Mouse (Mus musculus) mouse trophoblast stem cell (cell line): ENCODE results near the gene Ddx31.

Experiments
- in situ Hi-C, 2 experiments: fragments of 300-500 bp; cut with MseI, MboI; formaldehyde crosslinking; loops; 2 replicates in 1 of 2; 3 replicates in 1 of 2; pipeline ENCODE4 v1.15.1; 2025

The Ddx31 gene

GRCm38 (mm10) chr2:28911331-28912038, 71.3 kb downstream of the Ddx31 start:
- in situ Hi-C loops = no loop called here

GRCm38 (mm10) chr2:28912039-28912700, 72.0 kb downstream of the Ddx31 start:
- in situ Hi-C loops = no loop called here

GRCm38 (mm10) chr2:28912961-28913360, 72.8 kb downstream of the Ddx31 start:
- in situ Hi-C loops = no loop called here

GRCm38 (mm10) chr2:28914121-28914520, 73.9 kb downstream of the Ddx31 start:
- in situ Hi-C loops = no loop called here

- in situ Hi-C loops = loop anchor here in 1 of 2 experiments (5.0 kb wide), 1 partner anchor 62 kb away; no protein-coding TSS in a partner anchor
Measured at GRCm38 (mm10) chr2:28915104-28915738, 75.0 kb downstream of the Ddx31 start.

- in situ Hi-C loops = loop anchor here in 1 of 2 experiments (5.0 kb wide), 1 partner anchor 61 kb away; no protein-coding TSS in a partner anchor
Measured at GRCm38 (mm10) chr2:28915768-28916512, 75.7 kb downstream of the Ddx31 start.

- in situ Hi-C loops = loop anchor here in 1 of 2 experiments (5.0 kb wide), 1 partner anchor 61 kb away; no protein-coding TSS in a partner anchor
Measured at GRCm38 (mm10) chr2:28916513-28916865, 76.3 kb downstream of the Ddx31 start, which contains the start of gene Barhl1. Gene Barhl1, minus strand, starts transcription at chr2:28916668.

- in situ Hi-C loops = loop anchor here in 1 of 2 experiments (5.0 kb wide), 1 partner anchor 60 kb away; no protein-coding TSS in a partner anchor
Measured at GRCm38 (mm10) chr2:28917156-28917517, 76.9 kb downstream of the Ddx31 start.

- in situ Hi-C loops = loop anchor here in 1 of 2 experiments (5.0 kb wide), 1 partner anchor 60 kb away; no protein-coding TSS in a partner anchor
Measured at GRCm38 (mm10) chr2:28917518-28918361, 77.5 kb downstream of the Ddx31 start.

- in situ Hi-C loops = loop anchor here in 1 of 2 experiments (5.0 kb wide), 1 partner anchor 58 kb away; no protein-coding TSS in a partner anchor
Measured at GRCm38 (mm10) chr2:28919001-28919400, 78.8 kb downstream of the Ddx31 start.

- in situ Hi-C loops = loop anchor here (5.0 to 10.0 kb wide), 2 partner anchors 51 to 128 kb away; no protein-coding TSS in a partner anchor
Measured at GRCm38 (mm10) chr2:28923912-28924311, 83.7 kb downstream of the Ddx31 start.

GRCm38 (mm10) chr2:28930571-28930970, 90.4 kb downstream of the Ddx31 start:
- in situ Hi-C loops = no loop called here

GRCm38 (mm10) chr2:28938997-28939396, 98.8 kb downstream of the Ddx31 start:
- in situ Hi-C loops = no loop called here

- in situ Hi-C loops = no loop called here
Measured at GRCm38 (mm10) chr2:28943666-28944516, 103.7 kb downstream of the Ddx31 start.

GRCm38 (mm10) chr2:28945388-28945787, 105.2 kb downstream of the Ddx31 start:
- in situ Hi-C loops = no loop called here

GRCm38 (mm10) chr2:28946312-28946711, 106.1 kb downstream of the Ddx31 start:
- in situ Hi-C loops = no loop called here

GRCm38 (mm10) chr2:28952981-28953380, 112.8 kb downstream of the Ddx31 start:
- in situ Hi-C loops = no loop called here

GRCm38 (mm10) chr2:28954595-28954994, 114.4 kb downstream of the Ddx31 start:
- in situ Hi-C loops = no loop called here
